Mouse (Mus musculus) layer of hippocampus, adult 2 months (tissue): ENCODE measurements around the gene Surf4. TPM values are rescaled to one million over a fixed set of nuclear protein-coding genes. Genes with fewer than 3 reads are reported as not detected.

Experiments
- DNase-seq, 2 experiments: peaks; one replicate each; pipeline ENCODE4 v3.0.0; 2022; ENCODE audit warnings: low spot score in 2 of 2
- H3K27ac ChIP-seq: fragments of 200-600 bp; 2 replicates; pipeline ENCODE4 v1.8.1; 2022
- H3K4me3 ChIP-seq: fragments of 200-600 bp; 2 replicates; pipeline ENCODE4 v1.8.1; 2022; ENCODE audit warnings: mild to moderate bottlenecking
- CTCF ChIP-seq: fragments of 200-600 bp; conservative IDR thresholded peaks from 2 replicates; pipeline ENCODE4 v1.8.1; 2022; ENCODE audit warnings: antibody characterized with exemption, mild to moderate bottlenecking, moderate library complexity
- long read RNA-seq, 2 experiments: library from polyadenylated mRNA; stranded (forward); transcript quantifications; one replicate each; pipeline ENCODE4 v2.0.0; 2021; ENCODE audit warnings: borderline mapping rate in 2 of 2
- total RNA-seq, 2 experiments: library from RNA; stranded (reverse); gene quantifications; 2 replicates each; pipeline ENCODE4 v1.2.3; 2021

The Surf4 gene
- total RNA-seq = 10 to 100 TPM; 51.9 to 55.2 TPM
- long read RNA-seq, experiment 1, transcript Surf4-201 (6 exons, 3,281 nt) = major isoform, 67 of 78 reads
- long read RNA-seq, experiment 1, partial matches to known transcripts = 0 of 78 reads
- long read RNA-seq, experiment 1, other reads (novel, unspliced or antisense) = 11 of 78 reads
- long read RNA-seq, experiment 2, transcript Surf4-201 (6 exons, 3,281 nt) = major isoform, 76 of 87 reads
- long read RNA-seq, experiment 2, partial matches to known transcripts = 0 of 87 reads
- long read RNA-seq, experiment 2, other reads (novel, unspliced or antisense) = 11 of 87 reads

GRCm38 (mm10) chr2:26933304-26934055, at the start of gene Surf4, which contains the start of gene Stkld1:
Surf4 (minus strand) TSS chr2:26933928.
Stkld1 (plus strand) TSS chr2:26934047.
- DNase-seq = peak; percentile 90
- peak within 1 kb of the TSS; percentile 93 for H3K27ac ChIP-seq

GRCm38 (mm10) chr2:26980361-26980760, 46.6 kb upstream of the Surf4 start:
- H3K4me3 ChIP-seq = no peak overlapping the region
- H3K27ac ChIP-seq = no peak overlapping the region
- no peak for TF ChIP-seq CTCF
- no peak for DNase-seq

More at GRCm38 (mm10) chr2:26933304-26934055, at the start of gene Surf4, which contains the start of gene Stkld1:
- no peak; the same call in 1 of the 2 replicates for TF ChIP-seq CTCF
- peak within 1 kb of the TSS; percentile 94 for H3K4me3 ChIP-seq

GRCm38 (mm10) chr2:26973960-26974359, 40.2 kb upstream of the Surf4 start:
- Histone ChIP-seq H3K27ac (no peak overlapping the region), H3K4me3 (no peak overlapping the region)
- no peak for DNase-seq
- TF ChIP-seq CTCF = no peak

GRCm38 (mm10) chr2:26973116-26973515, 39.4 kb upstream of the Surf4 start, which contains the start of gene Adamts13:
Adamts13 (plus strand) TSS chr2:26973416.
- no peak for DNase-seq
- H3K27ac ChIP-seq = no peak within 1 kb of the TSS
- no peak for TF ChIP-seq CTCF
- H3K4me3 ChIP-seq = no peak within 1 kb of the TSS

GRCm38 (mm10) chr2:26967262-26967661, 33.5 kb upstream of the Surf4 start:
- DNase-seq = no peak
- no peak overlapping the region for H3K27ac ChIP-seq
- TF ChIP-seq CTCF = peak; percentile 49
- H3K4me3 ChIP-seq = no peak overlapping the region

- Histone ChIP-seq H3K27ac (peak overlapping the region; percentile 98), H3K4me3 (peak overlapping the region; percentile 72)
- TF ChIP-seq CTCF = no peak
- peak in 1 of 2 experiments; percentile 13 for DNase-seq
Measured at GRCm38 (mm10) chr2:26964724-26965370, 31.1 kb upstream of the Surf4 start.

- DNase-seq = peak; percentile 96
- TF ChIP-seq CTCF = peak; percentile 32
- H3K27ac ChIP-seq = peak within 1 kb of the TSS; percentile 98
- H3K4me3 ChIP-seq = peak within 1 kb of the TSS; percentile 72
Measured at GRCm38 (mm10) chr2:26963923-26964723, 30.4 kb upstream of the Surf4 start, which contains the start of gene Rexo4. Rexo4 (minus strand) TSS chr2:26964386.

GRCm38 (mm10) chr2:26960756-26961155, 27.0 kb upstream of the Surf4 start:
- H3K27ac ChIP-seq = no peak overlapping the region
- peak; percentile 67 for TF ChIP-seq CTCF
- H3K4me3 ChIP-seq = no peak overlapping the region
- no peak for DNase-seq

GRCm38 (mm10) chr2:26957488-26957859, 23.7 kb upstream of the Surf4 start:
- H3K4me3 ChIP-seq = no peak overlapping the region
- no peak overlapping the region for H3K27ac ChIP-seq
- DNase-seq = no peak
- TF ChIP-seq CTCF = no peak

GRCm38 (mm10) chr2:26956811-26957487, 23.2 kb upstream of the Surf4 start:
- no peak for DNase-seq
- no peak for TF ChIP-seq CTCF
- Histone ChIP-seq H3K4me3 (no peak overlapping the region), H3K27ac (no peak overlapping the region)

GRCm38 (mm10) chr2:26954735-26955395, 21.1 kb upstream of the Surf4 start:
- no peak for TF ChIP-seq CTCF
- no peak for DNase-seq
- Histone ChIP-seq H3K4me3 (no peak overlapping the region), H3K27ac (no peak overlapping the region)
